In genomic region chr6:58832591-58833018, GRCm38 (mm10) we compare ENCODE assay signal across 8 mouse cellular contexts. TPM values are rescaled to one million over a fixed set of nuclear protein-coding genes. Genes with fewer than 3 reads are reported as not detected.
DNase-seq lines count a peak whose midpoint lies in the region; ATAC-seq and TF ChIP-seq lines count a peak whose summit lies in the region.

No protein-coding gene starts in this region.

- no peaks in the 10 kb centered on the region for H3K27me3 ChIP-seq in limb, embryonic 11.5 days (ENCODE audit: control insufficient read depth, insufficient read depth, low read length)
- peaks cover 8% of the 10 kb centered on the region; the same call in 1 of the 2 replicates for H3K27me3 ChIP-seq in limb, embryonic 10.5 days (ENCODE audit: low read depth, poor library complexity, severe bottlenecking)
- no peaks in the 10 kb centered on the region for H3K27me3 ChIP-seq in heart, embryonic 14.5 days (ENCODE audit: control insufficient read depth, insufficient read depth, low read length)
- H3K27me3 ChIP-seq in limb, embryonic 14.5 days (ENCODE audit: control insufficient read depth, insufficient read depth, low read length), result no peaks in the 10 kb centered on the region
- H3K27me3 ChIP-seq in neural tube, embryonic 14.5 days (ENCODE audit: control insufficient read depth, insufficient read depth, low read length), result no peaks in the 10 kb centered on the region

- no peaks in the 10 kb centered on the region for H3K9me3 ChIP-seq in limb, embryonic 11.5 days (ENCODE audit: control insufficient read depth, low read length)
- H3K9me3 ChIP-seq in limb, embryonic 10.5 days (replicated peaks), result no peaks in the 10 kb centered on the region
- no peaks in the 10 kb centered on the region for H3K9me3 ChIP-seq in heart, embryonic 14.5 days (ENCODE audit: control insufficient read depth, low read length)
- H3K9me3 ChIP-seq in limb, embryonic 14.5 days (ENCODE audit: control insufficient read depth, low read length), result no peaks in the 10 kb centered on the region
- no peaks in the 10 kb centered on the region for H3K9me3 ChIP-seq in neural tube, embryonic 14.5 days (ENCODE audit: control insufficient read depth, low read length)

- H3K4me2 ChIP-seq in limb, embryonic 11.5 days (ENCODE audit: low read depth, severe bottlenecking), result 0 out of 2 replicates have a peak overlapping the region, but pooled peaks have one; percentile 64
- H3K4me2 ChIP-seq in heart, embryonic 14.5 days (ENCODE audit: low read length), result peak overlapping the region; percentile 83
- H3K4me2 ChIP-seq in limb, embryonic 14.5 days (replicated peaks; ENCODE audit: low read depth, low read length, severe bottlenecking), result peak overlapping the region; percentile 85
- H3K4me2 ChIP-seq in neural tube, embryonic 14.5 days (ENCODE audit: low read depth, low read length), result peak overlapping the region; percentile 76

- H3K4me3 ChIP-seq in limb, embryonic 11.5 days (ENCODE audit: low read depth, low read length), result no peak overlapping the region
- no peak overlapping the region; the same call in 1 of the 2 replicates for H3K4me3 ChIP-seq in limb, embryonic 10.5 days
- peak overlapping the region; percentile 12 to 87; a peak in 3 of 4 replicates for H3K4me3 ChIP-seq in heart, embryonic 14.5 days (ENCODE audit: control insufficient read depth in 1 of 2, insufficient read depth in 1 of 2, low read depth in 1 of 2, low read length in 2 of 2)
- H3K4me3 ChIP-seq in limb, embryonic 14.5 days (replicated peaks; ENCODE audit: low read length), result peak overlapping the region; percentile 76
- H3K4me3 ChIP-seq in neural tube, embryonic 14.5 days (ENCODE audit: low read depth, low read length), result peak overlapping the region; percentile 81

- H3K9ac ChIP-seq in limb, embryonic 11.5 days (ENCODE audit: low read length), result no peak overlapping the region
- peak overlapping the region; percentile 85 for H3K9ac ChIP-seq in heart, embryonic 14.5 days (ENCODE audit: low read length)
- no peak overlapping the region for H3K9ac ChIP-seq in limb, embryonic 14.5 days (ENCODE audit: low read depth, low read length, severe bottlenecking)
- no peak overlapping the region; the same call in 1 of the 2 replicates for H3K9ac ChIP-seq in neural tube, embryonic 14.5 days (replicated peaks; ENCODE audit: low read depth, low read length)

- ATAC-seq in limb, embryonic 11.5 days (ENCODE audit: insufficient number of reproducible peaks, low FRiP score, low TSS enrichment, low read depth), result no peak
- ATAC-seq in heart, embryonic 14.5 days (ENCODE audit: insufficient number of reproducible peaks, insufficient read depth, low FRiP score, low read depth), result no peak
- no peak for ATAC-seq in limb, embryonic 14.5 days (ENCODE audit: low FRiP score, low read depth)
- ATAC-seq in neural tube, embryonic 14.5 days (ENCODE audit: low read depth), result no peak

- H3K4me1 ChIP-seq in limb, embryonic 11.5 days (ENCODE audit: control insufficient read depth, insufficient read depth, low read length), result 0 out of 2 replicates have a peak, but pooled peaks cover 2% of the 10 kb centered on the region
- H3K4me1 ChIP-seq in limb, embryonic 10.5 days, result peaks cover 16% of the 10 kb centered on the region; the same call in 1 of the 2 replicates
- H3K4me1 ChIP-seq in heart, embryonic 14.5 days (ENCODE audit: control insufficient read depth in 2 of 2, insufficient read depth in 2 of 2, low read length in 2 of 2), result peaks cover 4 to 5% of the 10 kb centered on the region in 2 experiments; a peak in 2 of 4 replicates
- peaks cover 3% of the 10 kb centered on the region; the same call in 1 of the 2 replicates for H3K4me1 ChIP-seq in limb, embryonic 14.5 days (ENCODE audit: control insufficient read depth, insufficient read depth, low read length)
- H3K4me1 ChIP-seq in neural tube, embryonic 14.5 days (ENCODE audit: control insufficient read depth, insufficient read depth, low read length), result peaks cover 4% of the 10 kb centered on the region; the same call in 1 of the 2 replicates

- peak; percentile 20 for DNase-seq in limb, embryonic 11.5 days (ENCODE audit: low spot score)
- DNase-seq in limb, embryonic 10.5 days (ENCODE audit: low spot score), result no peak
- peak; percentile 20 for DNase-seq in ZHBTc4 (ENCODE audit: low read depth, low spot score)
- DNase-seq in limb, embryonic 14.5 days (ENCODE audit: low spot score), result no peak
- no peak for DNase-seq in gastrocnemius, adult 18-20 months (ENCODE audit: low spot score)
- no peak for DNase-seq in urinary bladder, adult 18-20 months (ENCODE audit: low spot score in 2 of 2)

- no peak overlapping the region for H3K27ac ChIP-seq in limb, embryonic 11.5 days (replicated peaks; ENCODE audit: low read depth, low read length)
- no peak overlapping the region for H3K27ac ChIP-seq in limb, embryonic 10.5 days
- H3K27ac ChIP-seq in heart, embryonic 14.5 days (replicated peaks in 1 of 2; ENCODE audit: control insufficient read depth in 1 of 2, insufficient read depth in 1 of 2, low read depth in 2 of 2, low read length in 2 of 2), result no peak overlapping the region
- H3K27ac ChIP-seq in limb, embryonic 14.5 days (replicated peaks; ENCODE audit: low read depth, low read length), result no peak overlapping the region
- no peak overlapping the region; the same call in 1 of the 2 replicates for H3K27ac ChIP-seq in neural tube, embryonic 14.5 days (ENCODE audit: low read depth, low read length)

- no peak for TF ChIP-seq POLR2A in limb, embryonic 14.5 days (IDR thresholded peaks at IDR 0.05; ENCODE audit: borderline replicate concordance, extremely low read depth, insufficient read depth, insufficient read length)

- WGBS in limb, embryonic 11.5 days, result 41% methylated on average over 7 of the region's 7 CpGs
- 48% methylated on average over 7 of the region's 7 CpGs for WGBS in limb, embryonic 10.5 days
- WGBS in heart, embryonic 14.5 days, result 34% methylated on average over 7 of the region's 7 CpGs
- 32% methylated on average over 7 of the region's 7 CpGs for WGBS in limb, embryonic 14.5 days
- 38% methylated on average over 7 of the region's 7 CpGs for WGBS in neural tube, embryonic 14.5 days

- no peaks in the 10 kb centered on the region for H3K36me3 ChIP-seq in limb, embryonic 11.5 days (ENCODE audit: control insufficient read depth, insufficient read depth, low read length)
- H3K36me3 ChIP-seq in limb, embryonic 10.5 days, result no peaks in the 10 kb centered on the region
- H3K36me3 ChIP-seq in heart, embryonic 14.5 days (ENCODE audit: control insufficient read depth, insufficient read depth, low read length), result no peaks in the 10 kb centered on the region
- H3K36me3 ChIP-seq in limb, embryonic 14.5 days (ENCODE audit: control insufficient read depth, insufficient read depth, low read length), result no peaks in the 10 kb centered on the region
- no peaks in the 10 kb centered on the region for H3K36me3 ChIP-seq in neural tube, embryonic 14.5 days (ENCODE audit: control insufficient read depth, insufficient read depth, low read length)

RNA-seq across cellular contexts. Expression of gene Herc3, which starts 1.3 kb away (rescaled TPM):
- polyA plus RNA-seq in limb, embryonic 11.5 days (2014; fragmentation: Nextera tagmentation; extraction: Ambion mirVana), result 6.5 and 7.5 TPM in 2 replicates
- polyA plus RNA-seq in limb, embryonic 10.5 days (2016; fragmentation: Nextera tagmentation; extraction: Ambion mirVana), result 2.7 and 4.3 TPM in 2 replicates
- polyA plus RNA-seq in heart, embryonic 14.5 days (2014; fragmentation: Nextera tagmentation; extraction: Ambion mirVana), result 58.2 and 65.8 TPM in 2 replicates
- polyA plus RNA-seq in limb, embryonic 14.5 days (2012; rRNA removed), result 16.1 and 17.4 TPM in 2 replicates
- 7.8 and 10.0 TPM in 2 replicates for polyA plus RNA-seq in limb, embryonic 14.5 days (2014; fragmentation: Nextera tagmentation; extraction: Ambion mirVana)
- 38.9 and 41.7 TPM in 2 replicates for polyA plus RNA-seq in neural tube, embryonic 14.5 days (2014; fragmentation: Nextera tagmentation; extraction: Ambion mirVana)
- total RNA-seq in gastrocnemius, adult 18-20 months (2021), result 10 to 100 TPM; 50.9 to 64.2 TPM

Comparison
In these comparisons a context has a peak if more than half of its experiments do, and no peak if none do; other contexts are left out.
1. DNase-seq: peak in limb, embryonic 11.5 days (single experiment) and ZHBTc4 (single experiment); none in limb, embryonic 10.5 days (single experiment), limb, embryonic 14.5 days (single experiment), gastrocnemius, adult 18-20 months (single experiment) and urinary bladder, adult 18-20 months (0 of 2).
2. H3K4me3 ChIP-seq: peak in heart, embryonic 14.5 days (2 of 2), limb, embryonic 14.5 days (single experiment) and neural tube, embryonic 14.5 days (single experiment); none in limb, embryonic 11.5 days (single experiment) and limb, embryonic 10.5 days (single experiment).
3. Peak in every context shown above with its lines, with median percentiles within 50 percentile points of each other: H3K4me2 ChIP-seq.